In the genomic region with DNA sequence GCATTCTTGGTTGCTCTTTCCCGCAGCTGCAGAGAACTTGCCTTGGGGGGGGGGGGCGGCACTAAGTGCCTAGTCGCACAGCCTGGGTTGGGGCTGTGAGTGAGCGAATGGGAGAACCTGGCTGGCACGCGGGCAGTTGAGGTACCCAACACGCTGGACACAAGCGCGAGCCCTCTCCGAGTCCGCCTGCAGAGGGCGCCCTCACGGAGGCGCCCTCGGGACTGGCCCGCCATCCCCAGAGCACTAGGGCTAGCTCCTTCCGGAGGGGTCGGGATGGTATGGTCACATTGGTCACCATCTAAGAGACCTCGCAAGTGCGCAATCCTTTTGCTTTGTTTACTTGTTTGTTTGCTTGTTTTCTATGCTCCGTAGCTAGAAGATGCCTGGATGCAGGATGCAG, we compare ENCODE assay signal across 9 mouse cellular contexts. TPM values are rescaled to one million over a fixed set of nuclear protein-coding genes. Genes with fewer than 3 reads are reported as not detected.
DNase-seq lines count a peak whose midpoint lies in the region; ATAC-seq and TF ChIP-seq lines count a peak whose summit lies in the region.
"Had no signal": no experiment of that assay in that cellular context is flagged by ENCODE, and none has a peak within 500 bp of the region (broad histone marks: within the 10 kb centered on the region; RNA-seq: fewer than 3 reads in every experiment).

No protein-coding gene starts in this region.

- H3K27me3 ChIP-seq in forebrain, embryonic 12.5 days = peaks cover 3% of the 10 kb centered on the region; the same call in 1 of the 2 replicates
- H3K27me3 ChIP-seq in neural tube, embryonic 11.5 days (ENCODE audit: control insufficient read depth, insufficient read depth, low read length) = peaks cover 14% of the 10 kb centered on the region; the same call in 1 of the 2 replicates

- H3K4me1 ChIP-seq in ES-E14 (ENCODE audit: control insufficient read depth in 2 of 2, insufficient read depth in 2 of 2, low read length in 2 of 2, poor library complexity in 1 of 2) = no peaks in the 10 kb centered on the region; a peak in 1 of 4 replicates
- peaks cover 77% of the 10 kb centered on the region for H3K4me1 ChIP-seq in forebrain, embryonic 12.5 days
- H3K4me1 ChIP-seq in neural tube, embryonic 11.5 days (ENCODE audit: control insufficient read depth, insufficient read depth, low read length) = peaks cover 18% of the 10 kb centered on the region

- H3K9me3 ChIP-seq in ES-E14 (ENCODE audit: control insufficient read depth, insufficient read depth, low read depth, low read length) = no peaks in the 10 kb centered on the region
- H3K9me3 ChIP-seq in forebrain, embryonic 12.5 days = no peaks in the 10 kb centered on the region
- no peaks in the 10 kb centered on the region for H3K9me3 ChIP-seq in neural tube, embryonic 11.5 days (ENCODE audit: control insufficient read depth, low read length)

- in situ Hi-C loops in ES-E14 (cut with MboI; ENCODE audit: low sequenced_read_pairs in 2 of 2, unreplicated experiment in 2 of 2) = no loop called here

- TF ChIP-seq CTCF in gastrocnemius, adult 2 months (IDR thresholded peaks at IDR 0.05) = peak; percentile 2; the same call in 1 of the 2 replicates

- no peak for DNase-seq in gastrocnemius, adult 2 months
- DNase-seq in gastrocnemius, postnatal 10 days = no peak
- DNase-seq in ES-E14 (ENCODE audit: low read depth, low spot score) = no peak
- peak; percentile 69 for DNase-seq in kidney, postnatal 10 days
- peak; percentile 87 for DNase-seq in neural tube, embryonic 11.5 days (ENCODE audit: low spot score)
- DNase-seq in thymus, postnatal 10 days (ENCODE audit: low spot score in 2 of 2) = no peak
- no peak for DNase-seq in spleen, postnatal 10 days (ENCODE audit: low spot score in 2 of 2)

- H3K4me2 ChIP-seq in forebrain, embryonic 12.5 days = peak overlapping the region; percentile 94
- peak overlapping the region; percentile 94 for H3K4me2 ChIP-seq in neural tube, embryonic 11.5 days (ENCODE audit: low read depth)

- H3K9ac ChIP-seq in ES-E14 (ENCODE audit: insufficient read depth, low read depth, low read length, poor library complexity, severe bottlenecking) = no peak overlapping the region
- peak overlapping the region; percentile 95 for H3K9ac ChIP-seq in forebrain, embryonic 12.5 days
- peak overlapping the region; percentile 71 for H3K9ac ChIP-seq in neural tube, embryonic 11.5 days (ENCODE audit: low read length)

- intact Hi-C loops in gastrocnemius, adult 2 months (cut with DNase I) = no loop called here

- H3K4me3 ChIP-seq in gastrocnemius, adult 2 months = no peak overlapping the region
- H3K4me3 ChIP-seq in ES-E14 (ENCODE audit: insufficient read depth in 1 of 2, low read depth in 1 of 2, low read length in 2 of 2, poor library complexity in 1 of 2, severe bottlenecking in 1 of 2) = peak overlapping the region; percentile 57 to 61; a peak in 3 of 4 replicates
- H3K4me3 ChIP-seq in forebrain, embryonic 12.5 days (replicated peaks) = peak overlapping the region; percentile 99
- H3K4me3 ChIP-seq in neural tube, embryonic 11.5 days (ENCODE audit: low read depth, low read length) = peak overlapping the region; percentile 95

- no peaks in the 10 kb centered on the region for H3K36me3 ChIP-seq in ES-E14 (ENCODE audit: control insufficient read depth, insufficient read depth, low read length, poor library complexity, severe bottlenecking)
- no peaks in the 10 kb centered on the region for H3K36me3 ChIP-seq in forebrain, embryonic 12.5 days (replicated peaks)
- H3K36me3 ChIP-seq in neural tube, embryonic 11.5 days (ENCODE audit: control insufficient read depth, insufficient read depth, low read length) = no peaks in the 10 kb centered on the region

- no peak overlapping the region for H3K27ac ChIP-seq in gastrocnemius, adult 2 months
- H3K27ac ChIP-seq in ES-E14 (ENCODE audit: insufficient read depth, low read depth, low read length, poor library complexity, severe bottlenecking) = no peak overlapping the region
- H3K27ac ChIP-seq in forebrain, embryonic 12.5 days = peak overlapping the region; percentile 99
- peak overlapping the region; percentile 89 for H3K27ac ChIP-seq in neural tube, embryonic 11.5 days (ENCODE audit: low read depth, low read length)

- 0% methylated on average over 21 of the region's 21 CpGs for WGBS in forebrain, embryonic 12.5 days
- WGBS in neural tube, embryonic 11.5 days = under 1% methylated on average over 20 of the region's 21 CpGs

- peak; percentile 31 for ATAC-seq in forebrain, embryonic 12.5 days (ENCODE audit: low FRiP score)
- ATAC-seq in neural tube, embryonic 11.5 days (ENCODE audit: insufficient read depth, low FRiP score, low TSS enrichment) = peak; percentile 53

TF ChIP-seq in ES-E14, 5 proteins besides CTCF, POLR2A, EP300 and RAD21:
- TF ChIP-seq MAFK (IDR thresholded peaks at IDR 0.05; ENCODE audit: insufficient read depth, low read depth, low read length) (no peak), CHD2 (IDR thresholded peaks at IDR 0.05; ENCODE audit: low read depth, low read length) (no peak), ZNF384 (IDR thresholded peaks at IDR 0.05; ENCODE audit: low read depth, low read length) (no peak), HCFC1 (IDR thresholded peaks at IDR 0.05; ENCODE audit: borderline replicate concordance, insufficient read depth, low read length) (no peak), ZC3H11A (IDR thresholded peaks at IDR 0.05; ENCODE audit: borderline replicate concordance, low read depth, low read length) (no peak)

RNA-seq across cellular contexts. Expression of a gene that starts 10.8 kb away (rescaled TPM):
- total RNA-seq in gastrocnemius, adult 2 months (2021) = not detected
- under 1 TPM; 0.12 to 0.16 TPM for total RNA-seq in gastrocnemius, postnatal 10 days (2021)
- 0.21 and 0.31 TPM in 2 replicates for total RNA-seq in ES-E14 (2012; rRNA removed)
- polyA plus RNA-seq in forebrain, embryonic 12.5 days (2016; fragmentation: Nextera tagmentation; extraction: Ambion mirVana) = 38.2 and 46.0 TPM in 2 replicates
- polyA plus RNA-seq in neural tube, embryonic 11.5 days (2014; fragmentation: Nextera tagmentation; extraction: Ambion mirVana) = 11.4 and 11.9 TPM in 2 replicates
- total RNA-seq: neutrophil, adult 5-6 weeks had no signal

Comparison
In these comparisons a context has a peak if more than half of its experiments do, and no peak if none do; other contexts are left out.
1. DNase-seq: peak in kidney, postnatal 10 days (single experiment) and neural tube, embryonic 11.5 days (single experiment); none in gastrocnemius, adult 2 months (single experiment), gastrocnemius, postnatal 10 days (single experiment), ES-E14 (single experiment), thymus, postnatal 10 days (0 of 2) and spleen, postnatal 10 days (0 of 2).
2. H3K27ac ChIP-seq: peak in forebrain, embryonic 12.5 days (single experiment) and neural tube, embryonic 11.5 days (single experiment); none in gastrocnemius, adult 2 months (single experiment) and ES-E14 (single experiment).